Mouse (Mus musculus): ENCODE data around the gene Olfr1474. TPM values are rescaled to one million over a fixed set of nuclear protein-coding genes. Genes with fewer than 3 reads are reported as not detected.
"Not testable (repeated sequence)": the region's sequence is repeated elsewhere in the genome, so short reads cannot be mapped to it uniquely, and the experiment has no call there.

Gene Olfr1474
- total RNA-seq (2014; fragmentation: Nextera tagmentation) = not detected in 2 replicates
- total RNA-seq (2017) = not detected in 2 replicates

GRCm38 (mm10) chr19:13469265-13469664 is at the start of gene Olfr1474:
Olfr1474 (plus strand) TSS chr19:13469565.
- not testable (repeated sequence) for ATAC-seq (replicated peaks; ENCODE audit: poor library complexity, severe bottlenecking)

DNA sequence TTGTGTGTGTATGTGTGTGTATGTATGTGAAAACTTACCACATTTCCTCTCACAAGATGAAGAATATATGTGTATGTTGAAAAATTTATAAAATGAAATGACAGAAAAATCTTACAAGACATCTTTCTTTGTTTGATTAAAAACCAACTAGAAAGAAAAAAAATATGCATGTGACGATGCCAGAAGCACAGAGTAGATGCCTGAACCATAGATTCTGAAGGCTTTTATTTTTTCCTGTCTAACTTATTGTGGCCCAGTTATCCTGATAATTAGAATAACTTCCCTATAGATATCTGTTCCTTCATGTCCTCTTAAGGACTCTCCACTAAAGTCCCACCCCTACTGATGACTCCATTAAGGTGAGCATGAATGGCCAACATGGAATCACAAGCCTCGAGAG is 26.3 kb upstream of the Olfr1474 start, which contains the start of gene Olfr1471:
TSS of gene Olfr1471 (plus strand) at position 301 of the 400 bp plus-strand sequence.
- ATAC-seq (replicated peaks; ENCODE audit: poor library complexity, severe bottlenecking) = not testable (repeated sequence)

GRCm38 (mm10) chr19:13455986-13456385 is 13.4 kb upstream of the Olfr1474 start, which contains the start of gene Olfr1472:
Olfr1472 (minus strand) TSS chr19:13456086.
- no peak for ATAC-seq (replicated peaks; ENCODE audit: poor library complexity, severe bottlenecking)

GRCm38 (mm10) chr19:13480096-13480495 is 10.7 kb downstream of the Olfr1474 start, which contains the start of gene Olfr1475:
Olfr1475 (minus strand) TSS chr19:13480196.
- ATAC-seq (replicated peaks; ENCODE audit: poor library complexity, severe bottlenecking) = no peak

DNA sequence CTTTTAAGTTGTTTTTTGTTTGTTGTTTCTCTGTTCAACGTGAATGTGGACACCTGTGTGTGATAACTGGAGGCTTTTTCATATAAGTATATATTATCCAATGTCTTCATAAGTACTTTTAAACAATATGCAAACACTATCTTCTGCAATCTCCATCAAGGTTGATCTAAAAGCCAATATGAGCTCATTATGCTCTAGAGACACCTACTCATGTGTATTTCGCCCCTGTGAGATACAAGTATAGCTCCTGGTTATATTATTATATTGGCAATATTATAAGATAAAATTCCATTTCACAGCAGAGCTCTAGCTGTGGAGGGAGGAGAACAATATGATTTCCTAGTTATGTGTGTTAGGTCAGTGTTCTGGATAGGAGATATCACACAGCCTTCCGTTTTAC is 30.9 kb downstream of the Olfr1474 start, which contains the start of gene Olfr1477:
TSS of gene Olfr1477 (plus strand) at position 301 of the 400 bp plus-strand sequence.
- ATAC-seq (replicated peaks; ENCODE audit: poor library complexity, severe bottlenecking) = no peak

Other genes starting within 250 kb of the Olfr1474 start
- not detected in 2 replicates for gene Olfr1463, start 238.2 kb upstream of the Olfr1474 start, total RNA-seq (2014; fragmentation: Nextera tagmentation)
- not detected in 2 replicates for gene Olfr1463, start 238.2 kb upstream of the Olfr1474 start, total RNA-seq (2017)
- not detected in 2 replicates for gene Olfr1465, start 154.0 kb upstream of the Olfr1474 start, total RNA-seq (2014; fragmentation: Nextera tagmentation)
- gene Olfr1465, start 154.0 kb upstream of the Olfr1474 start, total RNA-seq (2017) = not detected in 2 replicates
- gene Olfr1466, start 130.7 kb upstream of the Olfr1474 start, total RNA-seq (2014; fragmentation: Nextera tagmentation) = not detected in 2 replicates
- not detected in 2 replicates for gene Olfr1466, start 130.7 kb upstream of the Olfr1474 start, total RNA-seq (2017)
- gene Olfr1467, start 107.3 kb upstream of the Olfr1474 start, total RNA-seq (2014; fragmentation: Nextera tagmentation) = not detected in 2 replicates
- not detected in 2 replicates for gene Olfr1467, start 107.3 kb upstream of the Olfr1474 start, total RNA-seq (2017)
- gene Olfr1469, start 61.7 kb upstream of the Olfr1474 start, total RNA-seq (2014; fragmentation: Nextera tagmentation) = not detected in 2 replicates
- not detected in 2 replicates for gene Olfr1469, start 61.7 kb upstream of the Olfr1474 start, total RNA-seq (2017)
- not detected in 2 replicates for gene Olfr1471, start 26.2 kb upstream of the Olfr1474 start, total RNA-seq (2014; fragmentation: Nextera tagmentation)
- gene Olfr1471, start 26.2 kb upstream of the Olfr1474 start, total RNA-seq (2017) = not detected in 2 replicates
- not detected in 2 replicates for gene Olfr1472, start 13.5 kb upstream of the Olfr1474 start, total RNA-seq (2014; fragmentation: Nextera tagmentation)
- not detected in 2 replicates for gene Olfr1472, start 13.5 kb upstream of the Olfr1474 start, total RNA-seq (2017)
- gene Olfr1475, start 10.6 kb downstream of the Olfr1474 start, total RNA-seq (2014; fragmentation: Nextera tagmentation) = not detected in 2 replicates
- gene Olfr1475, start 10.6 kb downstream of the Olfr1474 start, total RNA-seq (2017) = not detected in 2 replicates
- gene Olfr1477, start 31.0 kb downstream of the Olfr1474 start, total RNA-seq (2014; fragmentation: Nextera tagmentation) = not detected in 2 replicates
- gene Olfr1477, start 31.0 kb downstream of the Olfr1474 start, total RNA-seq (2017) = not detected in 2 replicates
- not detected in 2 replicates for gene Olfr1480, start 58.3 kb downstream of the Olfr1474 start, total RNA-seq (2014; fragmentation: Nextera tagmentation)
- not detected in 2 replicates for gene Olfr1480, start 58.3 kb downstream of the Olfr1474 start, total RNA-seq (2017)
- not detected in 2 replicates for gene Olfr1484, start 113.9 kb downstream of the Olfr1474 start, total RNA-seq (2014; fragmentation: Nextera tagmentation)
- gene Olfr1484, start 113.9 kb downstream of the Olfr1474 start, total RNA-seq (2017) = not detected in 2 replicates
- gene Olfr1487, start 147.8 kb downstream of the Olfr1474 start, total RNA-seq (2014; fragmentation: Nextera tagmentation) = not detected in 2 replicates
- not detected in 2 replicates for gene Olfr1487, start 147.8 kb downstream of the Olfr1474 start, total RNA-seq (2017)
- gene Olfr1489, start 162.1 kb downstream of the Olfr1474 start, total RNA-seq (2014; fragmentation: Nextera tagmentation) = not detected in 2 replicates
- gene Olfr1489, start 162.1 kb downstream of the Olfr1474 start, total RNA-seq (2017) = not detected in 2 replicates
- not detected in 2 replicates for gene Olfr1490, start 181.5 kb downstream of the Olfr1474 start, total RNA-seq (2014; fragmentation: Nextera tagmentation)
- gene Olfr1490, start 181.5 kb downstream of the Olfr1474 start, total RNA-seq (2017) = not detected in 2 replicates
- gene Olfr1491, start 227.7 kb downstream of the Olfr1474 start, total RNA-seq (2014; fragmentation: Nextera tagmentation) = not detected in 2 replicates
- gene Olfr1491, start 227.7 kb downstream of the Olfr1474 start, total RNA-seq (2017) = not detected in 2 replicates

Data from granulocyte monocyte progenitor cell, adult 5-6 weeks (primary cell).